Mouse (Mus musculus) brain, adult 10 weeks (tissue): ENCODE data around the gene Nlrp1b. TPM values are rescaled to one million over a fixed set of nuclear protein-coding genes. Genes with fewer than 3 reads are reported as not detected.

ENCODE experiments used
- polyA plus RNA-seq: library from polyadenylated mRNA; stranded (reverse); fragments of 350-450 nt; fragmentation: Illumina TruSeq; extraction: RNeasy Lipid Tissue Mini Kit (QIAGEN cat#74804); gene quantifications from one replicate; pipeline ENCODE4 v1.2.3, GENCODE M21; 2015; ENCODE audit warnings: low read depth, low replicate concordance

Gene Nlrp1b
- polyA plus RNA-seq: 0.37 TPM

GRCm38 (mm10) chr11:71230684-71231480 is at the start of gene Nlrp1b:
TSS of gene Nlrp1b (minus strand) at chr11:71230733.

GRCm38 (mm10) chr11:71144661-71145060 is 85.9 kb downstream of the Nlrp1b start, which contains the start of gene Nlrp1a:
TSS of gene Nlrp1a (minus strand) at chr11:71144704.

Other genes with a start within 250 kb of the Nlrp1b start
- 114 TPM for gene C1qbp, start 247.7 kb downstream of the Nlrp1b start, polyA plus RNA-seq
- 23.6 TPM for gene Dhx33, start 226.3 kb downstream of the Nlrp1b start, polyA plus RNA-seq
- 21.3 TPM for gene Mis12, start 211.1 kb downstream of the Nlrp1b start, polyA plus RNA-seq
- gene Derl2, start 210.9 kb downstream of the Nlrp1b start, polyA plus RNA-seq: 20.6 TPM
- 417 TPM for gene 6330403K07Rik, start 197.2 kb downstream of the Nlrp1b start, polyA plus RNA-seq
- gene Nlrp1a, start 86.0 kb downstream of the Nlrp1b start, polyA plus RNA-seq: 0.12 TPM